Mouse (Mus musculus) cerebellum, adult (tissue): Measurements from ENCODE around the gene Ms4a7.
"Not testable (repeated sequence)": the region's sequence is repeated elsewhere in the genome, so short reads cannot be mapped to it uniquely, and the experiment has no call there.

Source experiments
- ATAC-seq: cut with Nextera tagmentation; 2 replicates; pipeline ENCODE4 v1.9.2; 2017; ENCODE audit warnings: mild to moderate bottlenecking, moderate library complexity, mixed read lengths; ENCODE audit not compliant: insufficient number of reproducible peaks, low FRiP score, low TSS enrichment

Ms4a7 gene

DNA sequence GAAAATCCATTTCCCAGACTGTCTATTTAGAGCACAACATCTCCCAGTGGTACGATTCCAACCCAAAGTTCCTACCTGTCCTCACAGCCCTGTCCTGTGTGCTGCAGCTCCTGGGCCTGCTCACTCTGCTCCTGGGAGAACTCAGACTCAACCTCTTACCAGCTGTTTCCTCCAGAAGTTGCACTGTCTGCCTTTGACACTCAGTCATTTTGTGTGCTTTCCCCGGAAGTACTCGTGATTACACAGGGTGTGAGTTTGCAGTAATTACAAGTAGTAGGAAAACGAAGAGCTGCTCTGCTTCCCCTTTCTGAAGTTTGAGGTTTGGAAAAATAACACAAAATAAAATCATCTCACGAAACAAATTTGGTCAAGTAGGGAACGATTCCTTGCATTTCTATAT is at the start of gene Ms4a7:
Gene Ms4a7, minus strand, starts transcription at position 215 of the 400 bp plus-strand sequence.
- ATAC-seq = no peak

GRCm38 (mm10) chr19:11376399-11376798 is 40.5 kb upstream of the Ms4a7 start:
- ATAC-seq = no peak

DNA sequence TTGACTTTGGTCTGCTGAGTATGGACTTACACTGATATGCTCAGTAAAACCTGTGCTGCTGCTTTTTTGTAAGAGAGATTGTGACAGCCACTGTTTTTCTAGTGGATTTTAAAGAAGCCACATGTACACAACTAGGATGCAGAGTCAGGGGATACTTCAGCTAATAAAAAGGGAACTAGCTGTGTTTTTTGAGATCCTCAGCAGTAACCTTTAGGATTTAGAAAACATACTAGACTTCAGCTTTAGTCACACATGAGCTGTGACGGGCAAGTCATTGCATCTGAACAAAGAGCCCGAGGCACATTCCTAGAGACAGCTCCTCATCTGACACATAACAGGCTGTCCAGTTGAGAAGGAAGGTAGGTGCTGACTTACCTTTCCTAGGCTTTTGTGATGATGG is 39.3 kb upstream of the Ms4a7 start, which contains the start of gene Ms4a4a:
Gene Ms4a4a, plus strand, starts transcription at position 251 of the 400 bp plus-strand sequence.
- ATAC-seq = no peak

DNA sequence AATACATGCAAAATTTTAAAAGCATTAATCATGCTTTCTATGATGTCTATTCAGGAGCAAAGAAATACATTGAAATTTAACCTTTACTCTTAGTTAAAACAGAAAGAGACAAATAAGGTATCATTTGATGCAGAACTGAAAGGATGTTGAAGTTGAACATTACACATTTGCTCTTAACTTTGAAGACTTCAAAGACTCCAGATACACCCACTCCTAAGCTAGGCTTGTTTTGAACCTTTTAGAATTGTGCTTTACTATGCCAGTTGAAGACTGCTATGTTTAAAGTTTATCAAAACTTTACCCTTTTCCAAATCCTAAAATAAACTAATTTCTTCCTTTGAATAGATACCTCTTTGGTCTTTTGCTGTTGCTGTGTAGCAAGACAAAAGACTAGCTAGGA is 35.2 kb upstream of the Ms4a7 start:
- ATAC-seq = no peak

- ATAC-seq = no peak
Observed at GRCm38 (mm10) chr19:11368310-11368709, 32.4 kb upstream of the Ms4a7 start.

GRCm38 (mm10) chr19:11362002-11362401 is 26.1 kb upstream of the Ms4a7 start:
- ATAC-seq = no peak

DNA sequence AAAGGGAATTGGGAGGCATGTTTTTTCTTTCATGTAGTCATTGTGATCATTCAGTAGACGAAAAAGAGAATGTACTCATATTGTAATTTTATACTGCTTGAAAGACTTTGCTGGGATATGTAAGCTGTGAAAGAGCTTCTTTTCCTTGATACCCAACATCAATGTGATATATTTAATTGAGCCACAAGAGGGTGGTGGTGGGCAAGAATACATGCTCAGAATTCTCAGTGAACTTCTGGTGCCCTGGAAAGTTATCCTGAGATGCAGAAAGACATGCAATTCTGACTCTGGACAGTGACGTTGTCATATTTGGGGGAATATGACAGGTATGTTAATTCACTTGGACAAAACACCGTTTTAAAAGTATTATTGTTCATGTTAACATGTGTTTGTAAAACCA is 24.2 kb upstream of the Ms4a7 start:
- no peak for ATAC-seq

- ATAC-seq = no peak
Observed at GRCm38 (mm10) chr19:11355730-11356129, 19.8 kb upstream of the Ms4a7 start.

GRCm38 (mm10) chr19:11351878-11352277 is 15.9 kb upstream of the Ms4a7 start:
- no peak for ATAC-seq

GRCm38 (mm10) chr19:11349698-11350481 is 13.9 kb upstream of the Ms4a7 start:
- ATAC-seq = no peak

DNA sequence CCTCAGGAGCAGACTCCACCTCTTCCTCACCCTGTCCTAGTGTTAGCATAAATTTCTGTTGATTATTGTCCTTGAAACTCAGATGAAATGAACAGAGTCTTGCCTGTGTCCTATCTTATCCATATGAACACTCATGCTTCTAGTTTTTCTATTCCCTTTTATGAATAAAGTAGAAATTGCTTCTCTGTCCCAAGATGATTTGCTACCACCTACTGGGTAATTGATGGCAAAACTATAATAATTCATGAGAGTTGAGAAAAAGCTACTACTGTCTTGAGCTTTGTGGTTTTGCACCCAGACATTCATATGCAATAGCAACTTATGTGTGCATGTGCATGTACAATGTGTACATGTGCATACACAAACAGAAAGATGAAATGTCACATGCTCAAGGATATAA is 8.0 kb upstream of the Ms4a7 start:
- no peak for ATAC-seq

DNA sequence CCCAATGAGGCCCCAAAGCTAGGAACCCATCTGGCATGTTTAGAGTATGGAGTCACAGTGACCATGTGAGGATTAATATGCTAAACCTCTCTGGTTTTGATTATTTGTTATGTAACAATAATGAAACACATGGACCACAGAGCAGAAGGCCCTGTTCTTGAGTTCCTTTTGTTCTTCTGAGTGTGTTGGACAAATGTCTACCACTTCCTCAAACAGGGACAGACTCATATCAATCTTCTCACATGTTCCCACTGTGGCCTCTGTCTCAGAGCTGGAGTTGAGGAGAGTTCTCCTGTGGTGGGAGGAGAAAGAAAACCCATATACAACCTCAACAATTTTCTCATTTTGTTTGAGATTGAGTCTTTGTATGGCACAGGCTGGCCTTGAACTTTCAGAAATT is 7.2 kb upstream of the Ms4a7 start:
- ATAC-seq = no peak

- ATAC-seq = no peak
Observed at GRCm38 (mm10) chr19:11321123-11321522, 14.8 kb downstream of the Ms4a7 start.

DNA sequence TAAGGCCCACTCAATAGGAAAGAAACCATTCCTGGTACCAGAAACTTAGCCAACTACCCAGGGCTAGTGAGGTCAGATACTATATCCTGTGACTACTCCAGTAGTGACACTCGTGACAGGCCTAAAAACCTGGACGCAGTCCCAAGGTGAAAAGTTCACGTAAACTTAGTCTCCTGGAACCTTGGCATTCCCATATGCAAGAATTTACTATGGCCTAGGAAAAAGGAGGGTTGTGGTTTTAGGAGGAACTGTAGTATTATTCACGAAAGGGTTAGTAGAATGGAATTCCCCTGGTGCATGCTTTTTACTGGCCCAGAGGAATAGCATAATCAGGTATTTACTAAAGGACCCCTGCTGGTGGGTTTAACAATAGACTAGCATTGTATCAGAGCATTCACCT is 19.2 kb downstream of the Ms4a7 start:
- ATAC-seq = no peak

DNA sequence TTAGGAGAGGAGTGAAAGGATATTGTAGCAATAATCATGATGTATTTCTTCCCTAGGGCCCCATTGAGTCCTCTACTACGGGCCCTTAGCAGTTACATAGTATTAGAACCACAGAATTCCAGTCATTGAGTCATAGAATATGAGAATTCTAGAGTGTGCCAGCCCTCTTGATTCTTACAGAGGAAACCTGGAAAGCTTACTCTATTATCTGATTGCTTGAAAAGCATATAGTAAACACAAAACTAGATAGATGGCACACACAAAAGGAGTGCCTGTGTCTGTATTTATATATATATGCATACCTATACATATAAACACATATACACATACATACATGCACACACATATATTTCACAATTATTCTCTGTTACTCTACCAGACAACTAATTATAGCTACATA is 21.6 kb downstream of the Ms4a7 start, which contains the start of gene Ms4a14:
Gene Ms4a14, minus strand, starts transcription at position 101 of the 400 bp plus-strand sequence.
- no peak for ATAC-seq

DNA sequence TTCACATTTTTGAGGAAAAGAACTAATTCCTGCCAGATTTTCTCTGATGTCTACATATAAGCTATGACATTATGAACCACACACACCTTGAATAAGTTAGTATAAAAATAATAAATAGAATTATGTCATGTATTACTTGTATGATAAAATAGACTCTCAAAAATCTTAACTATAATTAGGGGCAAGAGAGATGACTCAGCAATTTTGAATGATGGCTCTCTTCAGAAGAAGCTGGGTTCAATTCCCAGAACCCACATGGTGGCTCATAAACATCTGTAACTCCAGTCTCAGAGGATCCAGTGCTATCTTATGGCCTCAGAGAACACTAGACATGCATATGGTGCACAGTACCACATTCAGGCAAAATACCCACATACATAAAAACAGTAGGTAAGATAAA is 27.1 kb downstream of the Ms4a7 start:
- ATAC-seq = no peak

- not testable (repeated sequence) for ATAC-seq
Observed at GRCm38 (mm10) chr19:11299529-11299928, 36.4 kb downstream of the Ms4a7 start.

DNA sequence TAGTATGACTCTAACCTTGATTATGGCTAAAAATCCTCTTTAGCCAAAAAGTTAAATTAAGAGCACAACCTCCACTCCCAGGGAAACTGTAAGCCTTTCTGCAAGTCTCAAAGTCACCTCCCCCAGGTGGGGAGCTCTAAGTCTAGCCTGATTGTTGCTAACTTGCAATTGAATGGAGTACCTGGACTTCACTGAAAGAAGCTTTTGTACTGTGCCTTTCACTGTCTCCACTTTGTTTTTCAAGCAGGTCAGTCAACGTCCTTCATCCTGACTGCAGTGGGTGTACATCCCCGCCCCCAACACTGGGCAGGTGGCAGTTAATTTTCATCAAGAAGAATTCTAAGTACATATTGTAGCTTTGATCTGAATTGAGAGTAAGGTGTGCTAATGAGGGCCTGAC is 37.0 kb downstream of the Ms4a7 start:
- no peak for ATAC-seq

DNA sequence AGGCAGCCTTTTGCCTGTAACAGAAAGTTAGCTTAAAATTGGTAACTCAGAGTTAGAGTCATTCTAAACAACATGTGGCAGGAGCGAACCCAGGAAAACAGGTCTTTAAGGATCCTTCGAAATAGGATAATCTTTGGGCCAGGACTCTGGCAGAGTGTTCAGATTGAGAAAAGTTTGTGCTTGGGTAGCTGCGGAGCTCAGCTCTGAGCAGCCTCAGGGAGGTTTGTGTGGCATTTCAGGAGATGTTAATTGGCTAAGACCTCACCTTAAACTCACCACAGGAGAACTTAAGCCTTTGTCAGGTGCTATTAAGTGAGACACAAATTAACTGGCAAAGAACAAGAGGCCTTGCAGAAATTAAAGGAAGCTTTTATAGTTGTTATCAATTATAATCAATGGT is 42.3 kb downstream of the Ms4a7 start:
- ATAC-seq = not testable (repeated sequence)

GRCm38 (mm10) chr19:11292990-11293389 is 43.0 kb downstream of the Ms4a7 start:
- ATAC-seq = no peak

- no peak for ATAC-seq
Observed at GRCm38 (mm10) chr19:11283773-11284172, 52.2 kb downstream of the Ms4a7 start, which contains the start of gene Ms4a5. Ms4a5 (minus strand) TSS chr19:11283873.

- ATAC-seq = no peak
Observed at GRCm38 (mm10) chr19:11280223-11280622, 55.7 kb downstream of the Ms4a7 start.
